Mouse (Mus musculus) liver, postnatal 0 days (tissue): ENCODE results near the gene Rbbp5. TPM values are rescaled to one million over a fixed set of nuclear protein-coding genes. Genes with fewer than 3 reads are reported as not detected.

Experiments
- ATAC-seq: fragments of 200-750 bp; cut with Nextera tagmentation; 2 replicates; pipeline ENCODE4 v1.8.0; 2017; ENCODE audit warnings: mild to moderate bottlenecking, moderate library complexity
- DNase-seq: peaks from one replicate; pipeline ENCODE4 v3.0.0-alpha.2; 2016
- H3K27ac ChIP-seq: fragments of 300-500 bp; sonication (generic); 2 replicates; pipeline ENCODE4 v1.5.1; 2014; ENCODE audit warnings: antibody characterized with exemption, moderate library complexity, mild to moderate bottlenecking, low read depth
- H3K27me3 ChIP-seq: fragments of 300-500 bp; sonication (generic); 2 replicates; pipeline ENCODE4 v1.6.1; 2014; ENCODE audit warnings: low read length, control low read depth, mixed read lengths; ENCODE audit not compliant: insufficient read depth
- H3K36me3 ChIP-seq: fragments of 300-500 bp; sonication (generic); replicated peaks from 2 replicates; pipeline ENCODE4 v1.6.1; 2014; ENCODE audit warnings: mild to moderate bottlenecking, control low read depth, low read length, moderate library complexity, mixed read lengths; ENCODE audit not compliant: insufficient read depth
- H3K4me1 ChIP-seq: fragments of 300-500 bp; sonication (generic); 2 replicates; pipeline ENCODE4 v1.6.1; 2014; ENCODE audit warnings: antibody characterized with exemption, mild to moderate bottlenecking, control low read depth; ENCODE audit not compliant: insufficient read depth
- H3K4me2 ChIP-seq: fragments of 300-500 bp; sonication (generic); 2 replicates; pipeline ENCODE4 v1.6.1; 2014; ENCODE audit warnings: low read depth, mild to moderate bottlenecking, low read length, moderate library complexity, mixed read lengths
- H3K4me3 ChIP-seq: fragments of 300-500 bp; sonication (generic); 2 replicates; pipeline ENCODE4 v1.5.1; 2014; ENCODE audit warnings: low read depth, low read length
- H3K9ac ChIP-seq: fragments of 300-500 bp; sonication (generic); replicated peaks from 2 replicates; pipeline ENCODE4 v1.6.1; 2014; ENCODE audit warnings: mild to moderate bottlenecking, moderate library complexity
- H3K9me3 ChIP-seq: fragments of 300-500 bp; sonication (generic); 2 replicates; pipeline ENCODE4 v1.6.1; 2016; ENCODE audit warnings: mild to moderate bottlenecking, control low read depth, low read length, mixed read lengths
- CTCF ChIP-seq: sonication (generic); IDR thresholded peaks from 2 replicates; pipeline ENCODE4 v1.5.1; 2016; ENCODE audit warnings: antibody characterized with exemption, low read depth
- EP300 ChIP-seq: IDR thresholded peaks from 2 replicates; pipeline ENCODE4 v1.6.1; 2016; ENCODE audit warnings: antibody characterized with exemption, low read depth, mild to moderate bottlenecking
- WGBS: fragments of 180-500 bp; shearing (Covaris S2); extraction: QIAGEN DNeasy Blood & Tissue Kit; methylation state at CpG from one replicate; pipeline ENCODE4 v1.1.7; 2014; ENCODE audit not compliant: insufficient replicate concordance; 5-methylcytosine and 5-hydroxymethylcytosine counted together
- polyA plus RNA-seq: library from polyadenylated mRNA; unstranded; fragments of >200 nt; fragmentation: Nextera tagmentation; extraction: Ambion mirVana; gene quantifications from 2 replicates; pipeline ENCODE4 v1.2.1, GENCODE M21; 2015

The Rbbp5 gene
- polyA plus RNA-seq, 1 experiment from 2014 or later = 13.1 TPM

GRCm38 (mm10) chr1:132511521-132511920, 34.4 kb downstream of the Rbbp5 start:
- DNase-seq (no peak), ATAC-seq (no peak)
- Histone ChIP-seq H3K27me3 (no peaks in the 10 kb centered on the region), H3K4me1 (no peaks in the 10 kb centered on the region), H3K4me3 (no peak overlapping the region), H3K9ac (no peak overlapping the region; the same call in 1 of the 2 replicates), H3K36me3 (peaks cover 16% of the 10 kb centered on the region; the same call in 1 of the 2 replicates), H3K9me3 (no peaks in the 10 kb centered on the region), H3K27ac (no peak overlapping the region), H3K4me2 (no peak overlapping the region)
- 47% methylated on average over 8 of the region's 8 CpGs for WGBS
- TF ChIP-seq EP300 (no peak), CTCF (no peak)

- no peak overlapping the region for H3K27ac ChIP-seq
- no peak for ATAC-seq
- H3K4me3 ChIP-seq = no peak overlapping the region
- no peak overlapping the region for H3K9ac ChIP-seq
- H3K27me3 ChIP-seq = no peaks in the 10 kb centered on the region
- no peak for DNase-seq
- H3K4me1 ChIP-seq = no peaks in the 10 kb centered on the region
- no peaks in the 10 kb centered on the region for H3K9me3 ChIP-seq
- H3K4me2 ChIP-seq = no peak overlapping the region
- TF ChIP-seq EP300 (no peak), CTCF (no peak)
- 77% methylated on average over 8 of the region's 8 CpGs for WGBS
- peaks cover 11% of the 10 kb centered on the region; the same call in 1 of the 2 replicates for H3K36me3 ChIP-seq
Observed at GRCm38 (mm10) chr1:132512106-132512505, 34.9 kb downstream of the Rbbp5 start.

GRCm38 (mm10) chr1:132515339-132515738, 38.2 kb downstream of the Rbbp5 start:
- 90% methylated on average over 12 of the region's 12 CpGs for WGBS
- Histone ChIP-seq H3K4me2 (no peak overlapping the region), H3K27me3 (no peaks in the 10 kb centered on the region), H3K4me1 (no peaks in the 10 kb centered on the region), H3K9ac (no peak overlapping the region), H3K9me3 (no peaks in the 10 kb centered on the region), H3K27ac (no peak overlapping the region), H3K36me3 (no peaks in the 10 kb centered on the region), H3K4me3 (no peak overlapping the region)
- no peak for ATAC-seq
- TF ChIP-seq EP300 (no peak), CTCF (no peak)
- no peak for DNase-seq

GRCm38 (mm10) chr1:132516776-132517175, 39.6 kb downstream of the Rbbp5 start:
- Histone ChIP-seq H3K27me3 (no peaks in the 10 kb centered on the region), H3K9me3 (no peaks in the 10 kb centered on the region), H3K36me3 (no peaks in the 10 kb centered on the region), H3K9ac (no peak overlapping the region), H3K4me3 (no peak overlapping the region), H3K27ac (no peak overlapping the region), H3K4me1 (no peaks in the 10 kb centered on the region), H3K4me2 (no peak overlapping the region)
- WGBS = 75% methylated on average over 11 of the region's 11 CpGs
- DNase-seq (no peak), ATAC-seq (no peak)
- no peak for TF ChIP-seq CTCF
- no peak for TF ChIP-seq EP300

GRCm38 (mm10) chr1:132518621-132519020, 41.5 kb downstream of the Rbbp5 start:
- H3K27ac ChIP-seq = no peak overlapping the region
- WGBS = 71% methylated on average over 18 of the region's 18 CpGs
- H3K9ac ChIP-seq = no peak overlapping the region
- no peak overlapping the region for H3K4me2 ChIP-seq
- no peak overlapping the region for H3K4me3 ChIP-seq
- H3K4me1 ChIP-seq = no peaks in the 10 kb centered on the region
- H3K9me3 ChIP-seq = no peaks in the 10 kb centered on the region
- TF ChIP-seq CTCF (no peak), EP300 (no peak)
- H3K36me3 ChIP-seq = no peaks in the 10 kb centered on the region
- DNase-seq (no peak), ATAC-seq (no peak)
- no peaks in the 10 kb centered on the region for H3K27me3 ChIP-seq

GRCm38 (mm10) chr1:132519734-132520133, 42.6 kb downstream of the Rbbp5 start:
- no peak overlapping the region for H3K9ac ChIP-seq
- peak overlapping the region; percentile 29; the same call in 1 of the 2 replicates for H3K27ac ChIP-seq
- DNase-seq (no peak), ATAC-seq (peak; percentile 71)
- WGBS = 71% methylated on average over 11 of the region's 11 CpGs
- no peak overlapping the region for H3K4me3 ChIP-seq
- TF ChIP-seq CTCF (no peak), EP300 (no peak)
- H3K36me3 ChIP-seq = no peaks in the 10 kb centered on the region
- H3K9me3 ChIP-seq = no peaks in the 10 kb centered on the region
- peak overlapping the region; percentile 9; the same call in 1 of the 2 replicates for H3K4me2 ChIP-seq
- no peaks in the 10 kb centered on the region for H3K27me3 ChIP-seq
- no peaks in the 10 kb centered on the region for H3K4me1 ChIP-seq

- Histone ChIP-seq H3K27ac (no peak overlapping the region), H3K4me3 (no peak overlapping the region), H3K27me3 (0 out of 2 replicates have a peak, but pooled peaks cover 2% of the 10 kb centered on the region), H3K9me3 (no peaks in the 10 kb centered on the region), H3K9ac (no peak overlapping the region), H3K4me1 (no peaks in the 10 kb centered on the region), H3K36me3 (no peaks in the 10 kb centered on the region), H3K4me2 (no peak overlapping the region)
- TF ChIP-seq CTCF (peak; percentile 49; the same call in 1 of the 2 replicates), EP300 (no peak)
- DNase-seq (peak; percentile 76), ATAC-seq (peak; percentile 77)
- 60% methylated on average over 2 of the region's 6 CpGs for WGBS
Observed at GRCm38 (mm10) chr1:132520764-132521163, 43.6 kb downstream of the Rbbp5 start.
